Mouse (Mus musculus) heart, embryonic 11.5 days (tissue): ENCODE results near the gene Gpr65. TPM values are rescaled to one million over a fixed set of nuclear protein-coding genes. Genes with fewer than 3 reads are reported as not detected.

Experiments used
- ATAC-seq: fragments of 200-750 bp; cut with Nextera tagmentation; replicated peaks from 2 replicates; pipeline ENCODE4 v1.8.0; 2017; ENCODE audit warnings: moderate library complexity; ENCODE audit not compliant: insufficient number of reproducible peaks, low FRiP score, low TSS enrichment
- H3K27ac ChIP-seq: fragments of 300-500 bp; sonication (generic); 2 replicates; pipeline ENCODE4 v1.5.1; 2014; ENCODE audit warnings: mild to moderate bottlenecking, low read depth, low read length
- H3K27me3 ChIP-seq: fragments of 300-500 bp; sonication (generic); 2 replicates; pipeline ENCODE4 v1.6.1; 2014; ENCODE audit warnings: mild to moderate bottlenecking, low read length, mixed read lengths; ENCODE audit not compliant: control insufficient read depth, insufficient read depth
- H3K36me3 ChIP-seq: fragments of 300-500 bp; sonication (generic); 2 replicates; pipeline ENCODE4 v1.6.1; 2014; ENCODE audit warnings: mild to moderate bottlenecking, low read length, moderate library complexity, mixed read lengths; ENCODE audit not compliant: control insufficient read depth, insufficient read depth
- H3K4me1 ChIP-seq: fragments of 300-500 bp; sonication (generic); 2 replicates; pipeline ENCODE4 v1.6.1; 2014; ENCODE audit warnings: low read length; ENCODE audit not compliant: control insufficient read depth, insufficient read depth
- H3K4me2 ChIP-seq: fragments of 300-500 bp; sonication (generic); 2 replicates; pipeline ENCODE4 v1.6.1; 2014; ENCODE audit warnings: mild to moderate bottlenecking, moderate library complexity
- H3K4me3 ChIP-seq: fragments of 300-500 bp; sonication (generic); 2 replicates; pipeline ENCODE4 v1.5.1; 2014; ENCODE audit warnings: low read depth, low read length
- H3K9ac ChIP-seq: fragments of 300-500 bp; sonication (generic); 2 replicates; pipeline ENCODE4 v1.6.1; 2014; ENCODE audit warnings: mild to moderate bottlenecking, low read depth, low read length, moderate library complexity
- H3K9me3 ChIP-seq: fragments of 300-500 bp; sonication (generic); replicated peaks from 2 replicates; pipeline ENCODE4 v1.6.1; 2016; ENCODE audit warnings: low read length; ENCODE audit not compliant: control insufficient read depth
- WGBS: fragments of 180-500 bp; shearing (Covaris S2); extraction: QIAGEN DNeasy Blood & Tissue Kit; methylation state at CpG from one replicate; pipeline ENCODE4 v1.1.7; 2014; ENCODE audit not compliant: insufficient replicate concordance; 5-methylcytosine and 5-hydroxymethylcytosine counted together
- polyA plus RNA-seq: library from polyadenylated mRNA; unstranded; fragments of >200 nt; fragmentation: Nextera tagmentation; extraction: Ambion mirVana; gene quantifications from 2 replicates; pipeline ENCODE4 v1.2.1, GENCODE M21; 2014

Gene Gpr65
- polyA plus RNA-seq, 1 experiment from 2014 or later = 0.42 TPM

- Histone ChIP-seq H3K27me3 (no peaks in the 10 kb centered on the region), H3K4me1 (no peaks in the 10 kb centered on the region), H3K4me2 (no peak overlapping the region; the same call in 1 of the 2 replicates), H3K27ac (no peak overlapping the region), H3K4me3 (no peak overlapping the region), H3K36me3 (no peaks in the 10 kb centered on the region), H3K9ac (no peak overlapping the region), H3K9me3 (no peaks in the 10 kb centered on the region)
- no peak; the same call in 1 of the 2 replicates for ATAC-seq
- WGBS = 53% methylated on average over 12 of the region's 12 CpGs
These were observed 2.6 kb downstream of the Gpr65 start for GRCm38 (mm10) chr12:98270810-98271566.

DNA sequence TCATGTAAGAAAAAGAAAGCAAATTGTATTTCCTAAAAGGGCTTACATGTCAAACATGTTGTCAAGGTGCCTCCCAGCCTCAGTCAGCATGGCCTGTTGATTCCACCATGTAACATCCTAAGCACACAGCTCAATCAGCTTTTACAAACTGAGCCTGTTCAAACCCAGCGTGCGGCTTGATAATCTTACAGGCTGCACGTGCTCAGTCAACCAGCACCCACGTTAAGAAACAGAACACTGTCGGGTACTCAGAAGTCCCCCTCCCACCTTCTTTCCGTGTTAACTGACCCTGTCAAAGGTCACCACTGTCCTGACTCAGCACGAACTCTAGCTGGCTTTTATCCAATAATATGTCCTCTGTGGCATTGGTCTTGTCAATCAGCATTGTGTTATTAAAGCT, 4.0 kb downstream of the Gpr65 start:
- Histone ChIP-seq H3K27ac (no peak overlapping the region), H3K4me3 (no peak overlapping the region), H3K27me3 (no peaks in the 10 kb centered on the region), H3K9me3 (no peaks in the 10 kb centered on the region), H3K36me3 (no peaks in the 10 kb centered on the region), H3K9ac (no peak overlapping the region), H3K4me1 (no peaks in the 10 kb centered on the region), H3K4me2 (no peak overlapping the region)
- 45% methylated on average over 7 of the region's 7 CpGs for WGBS
- no peak for ATAC-seq

DNA sequence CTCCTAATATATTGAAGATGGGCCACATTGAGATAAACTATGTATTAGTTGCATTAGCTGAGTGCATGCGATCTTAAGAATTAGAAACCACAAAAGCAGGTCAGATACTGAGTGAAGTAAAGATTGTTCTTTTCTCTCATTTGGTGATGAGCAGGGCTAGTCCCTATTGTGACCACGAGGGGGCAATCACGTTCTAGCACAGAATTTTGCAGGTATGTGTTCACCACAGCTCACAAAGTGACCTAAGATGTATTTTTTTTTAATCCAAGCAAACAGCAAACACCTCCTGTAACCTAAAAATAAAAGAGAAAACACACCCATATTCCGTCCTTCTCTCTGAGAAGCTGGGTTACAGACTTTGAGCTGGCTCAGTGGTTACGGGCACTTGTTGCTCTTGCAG, 12.1 kb downstream of the Gpr65 start:
- no peaks in the 10 kb centered on the region for H3K36me3 ChIP-seq
- no peak for ATAC-seq
- H3K4me2 ChIP-seq = no peak overlapping the region
- no peak overlapping the region for H3K9ac ChIP-seq
- H3K4me1 ChIP-seq = no peaks in the 10 kb centered on the region
- WGBS = 27% methylated on average over 5 of the region's 5 CpGs
- H3K27me3 ChIP-seq = no peaks in the 10 kb centered on the region
- H3K4me3 ChIP-seq = no peak overlapping the region
- no peak overlapping the region for H3K27ac ChIP-seq
- H3K9me3 ChIP-seq = no peaks in the 10 kb centered on the region

GRCm38 (mm10) chr12:98280996-98281395, 12.6 kb downstream of the Gpr65 start:
- Histone ChIP-seq H3K9ac (no peak overlapping the region), H3K36me3 (no peaks in the 10 kb centered on the region), H3K9me3 (no peaks in the 10 kb centered on the region), H3K27ac (no peak overlapping the region), H3K4me3 (no peak overlapping the region), H3K27me3 (no peaks in the 10 kb centered on the region), H3K4me1 (no peaks in the 10 kb centered on the region), H3K4me2 (no peak overlapping the region)
- 69% methylated on average over 8 of the region's 8 CpGs for WGBS
- ATAC-seq = no peak

GRCm38 (mm10) chr12:98282776-98283486, 14.5 kb downstream of the Gpr65 start:
- WGBS = 73% methylated on average over 14 of the region's 14 CpGs
- H3K4me2 ChIP-seq = no peak overlapping the region
- H3K9me3 ChIP-seq = no peaks in the 10 kb centered on the region
- H3K27ac ChIP-seq = no peak overlapping the region
- no peak for ATAC-seq
- no peak overlapping the region for H3K4me3 ChIP-seq
- no peaks in the 10 kb centered on the region for H3K36me3 ChIP-seq
- no peak overlapping the region for H3K9ac ChIP-seq
- H3K4me1 ChIP-seq = no peaks in the 10 kb centered on the region
- H3K27me3 ChIP-seq = no peaks in the 10 kb centered on the region

DNA sequence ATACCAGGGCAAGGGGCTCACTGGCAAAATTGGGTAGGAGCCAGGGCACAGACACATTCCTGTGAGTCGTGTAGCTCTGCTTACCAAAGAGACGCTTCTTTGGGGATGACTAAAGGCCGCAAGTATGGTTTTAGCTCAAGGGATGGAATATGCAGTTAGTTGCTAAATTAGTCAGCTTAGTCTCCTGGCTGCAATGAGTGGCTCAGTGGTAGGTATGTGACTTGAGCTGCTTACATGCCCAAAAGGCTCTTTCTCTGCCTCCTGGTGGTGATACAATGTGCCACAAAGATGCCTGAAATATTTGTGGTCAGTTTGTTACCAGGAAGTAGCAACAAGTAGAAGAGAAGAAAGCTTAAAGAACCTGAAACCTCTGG, 15.0 kb downstream of the Gpr65 start:
- Histone ChIP-seq H3K4me3 (no peak overlapping the region), H3K27ac (no peak overlapping the region)

DNA sequence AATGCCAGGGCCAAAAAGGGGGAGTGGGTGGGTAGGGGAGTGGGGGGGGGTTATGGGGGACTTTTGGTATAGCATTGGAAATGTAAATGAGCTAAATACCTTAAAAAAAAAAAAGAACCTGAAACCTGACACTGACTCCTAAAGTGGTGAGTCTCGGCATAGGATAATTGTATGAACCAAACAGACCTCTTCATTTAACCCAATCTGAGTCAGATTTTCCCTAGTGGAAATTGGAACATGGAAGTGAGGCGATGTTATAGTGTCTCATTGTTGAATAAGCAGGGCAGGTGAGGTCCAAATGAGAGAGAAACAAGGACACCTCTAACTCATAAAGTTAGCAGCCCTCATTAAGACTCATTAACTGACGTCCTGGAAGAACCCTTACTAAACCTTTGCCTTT, 16.0 kb downstream of the Gpr65 start:
- Histone ChIP-seq H3K4me2 (no peak overlapping the region), H3K27ac (no peak overlapping the region), H3K9ac (no peak overlapping the region), H3K9me3 (no peaks in the 10 kb centered on the region), H3K27me3 (no peaks in the 10 kb centered on the region), H3K4me3 (no peak overlapping the region), H3K4me1 (no peaks in the 10 kb centered on the region), H3K36me3 (no peaks in the 10 kb centered on the region)
- 86% methylated on average over 3 of the region's 3 CpGs for WGBS
- no peak for ATAC-seq

More for the DNA sequence above, 15.0 kb downstream of the Gpr65 start:
- 47% methylated on average over 3 of the region's 3 CpGs for WGBS
- Histone ChIP-seq H3K27me3 (no peaks in the 10 kb centered on the region), H3K4me2 (no peak overlapping the region), H3K4me1 (no peaks in the 10 kb centered on the region), H3K9me3 (no peaks in the 10 kb centered on the region), H3K9ac (no peak overlapping the region), H3K36me3 (no peaks in the 10 kb centered on the region)
- no peak for ATAC-seq

DNA sequence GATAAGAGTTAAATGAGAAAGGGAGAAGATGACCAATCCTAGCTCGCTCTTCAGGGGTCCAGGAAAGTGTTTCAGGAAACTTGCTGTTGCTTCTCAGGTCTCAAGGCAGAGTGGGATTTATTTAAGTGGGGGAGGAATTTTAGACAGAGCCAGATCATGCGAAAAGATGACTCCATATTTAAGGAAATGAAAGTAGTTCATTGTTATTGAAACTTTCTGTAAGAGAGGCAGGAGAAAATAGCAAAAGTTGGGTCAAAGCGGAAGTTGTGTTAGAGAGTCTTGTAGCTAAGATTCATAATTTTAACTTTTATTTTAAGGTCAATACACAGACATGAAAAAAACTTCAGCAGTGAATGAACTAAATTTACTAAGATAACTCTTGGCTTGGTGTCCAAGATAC, 22.0 kb downstream of the Gpr65 start:
- 79% methylated on average over 3 of the region's 3 CpGs for WGBS
- no peak overlapping the region for H3K9ac ChIP-seq

DNA sequence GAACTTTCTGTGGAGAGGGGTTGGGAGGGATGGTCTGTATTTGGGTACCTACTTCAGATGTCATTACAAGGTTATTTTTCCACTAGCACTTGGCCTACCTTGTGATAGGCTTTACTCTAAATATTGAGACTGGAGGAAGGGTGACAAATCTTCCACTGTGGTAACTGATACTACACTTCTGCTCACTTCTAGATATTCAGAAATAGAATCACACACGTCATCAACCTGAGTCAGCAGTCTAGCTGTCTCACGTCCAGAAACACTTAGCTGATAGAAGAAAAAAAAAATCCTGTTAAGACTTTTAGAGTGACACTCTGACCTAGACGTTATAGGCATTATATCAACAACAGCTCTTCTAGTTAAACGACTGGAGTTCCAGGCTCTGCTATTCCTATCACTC, 23.8 kb downstream of the Gpr65 start:
- no peaks in the 10 kb centered on the region for H3K27me3 ChIP-seq
- 28% methylated on average over 4 of the region's 4 CpGs for WGBS

More for the DNA sequence above, 22.0 kb downstream of the Gpr65 start:
- no peaks in the 10 kb centered on the region for H3K27me3 ChIP-seq
- H3K9me3 ChIP-seq = no peaks in the 10 kb centered on the region
- H3K27ac ChIP-seq = no peak overlapping the region
- ATAC-seq = no peak
- H3K4me3 ChIP-seq = no peak overlapping the region
- no peak overlapping the region for H3K4me2 ChIP-seq
- no peaks in the 10 kb centered on the region for H3K36me3 ChIP-seq
- no peaks in the 10 kb centered on the region for H3K4me1 ChIP-seq

More for the DNA sequence above, 23.8 kb downstream of the Gpr65 start:
- no peak for ATAC-seq
- Histone ChIP-seq H3K36me3 (no peaks in the 10 kb centered on the region), H3K27ac (no peak overlapping the region), H3K4me3 (no peak overlapping the region), H3K4me1 (no peaks in the 10 kb centered on the region), H3K9me3 (no peaks in the 10 kb centered on the region), H3K4me2 (no peak overlapping the region), H3K9ac (no peak overlapping the region)
